Mouse (Mus musculus) spleen, adult 2 months (tissue): ENCODE data around the gene Shb. TPM values are rescaled to one million over a fixed set of nuclear protein-coding genes. Genes with fewer than 3 reads are reported as not detected.

Experiments used
- DNase-seq, 2 experiments: peaks; one replicate each; pipeline versions ENCODE4 v3.0.0 to v3.0.0-alpha.2; 2012 to 2021; ENCODE audit warnings: low spot score in 2 of 2, low read depth in 1 of 2
- H3K27ac ChIP-seq: fragments of 200-500 bp; 2 replicates; pipeline ENCODE4 v1.5.1; 2012; ENCODE audit warnings: low read length, inconsistent platforms; ENCODE audit not compliant: insufficient read depth
- H3K27me3 ChIP-seq: fragments of 200-500 bp; 2 replicates; pipeline ENCODE4 v1.6.1; 2012; ENCODE audit warnings: mild to moderate bottlenecking, moderate library complexity, low read length, inconsistent platforms; ENCODE audit not compliant: control insufficient read depth, insufficient read depth
- H3K36me3 ChIP-seq: fragments of 200-500 bp; 2 replicates; pipeline ENCODE4 v1.6.1; 2012; ENCODE audit warnings: mild to moderate bottlenecking, low read length, inconsistent platforms; ENCODE audit not compliant: control insufficient read depth, insufficient read depth
- H3K4me1 ChIP-seq: fragments of 200-500 bp; 2 replicates; pipeline ENCODE4 v1.6.1; 2011; ENCODE audit warnings: inconsistent platforms; ENCODE audit not compliant: control insufficient read depth, insufficient read depth, insufficient read length
- H3K4me3 ChIP-seq: fragments of 200-500 bp; 2 replicates; pipeline ENCODE4 v1.5.1; 2011; ENCODE audit warnings: mild to moderate bottlenecking, inconsistent platforms; ENCODE audit not compliant: insufficient read depth, insufficient read length; ENCODE audit errors: extremely low read depth
- CTCF ChIP-seq: fragments of 200-500 bp; IDR thresholded peaks from 2 replicates; pipeline ENCODE4 v1.5.1; 2011; ENCODE audit warnings: mild to moderate bottlenecking, inconsistent platforms; ENCODE audit not compliant: insufficient read depth, insufficient read length, insufficient replicate concordance; ENCODE audit errors: extremely low read depth
- POLR2A ChIP-seq: fragments of 200-500 bp; IDR thresholded peaks from 2 replicates; pipeline ENCODE4 v1.6.1; 2011; ENCODE audit warnings: low read depth, low read length, inconsistent platforms
- WGBS: fragments of 180-500 bp; shearing (Covaris S2); methylation state at CpG from one replicate; pipeline ENCODE4 v1.1.7; 2018; 5-methylcytosine and 5-hydroxymethylcytosine counted together
- polyA plus RNA-seq: library from polyadenylated mRNA; depleted of rRNA; stranded (reverse); fragments of >200 nt; gene quantifications from 2 replicates; pipeline ENCODE4 v1.2.3, GENCODE M21; 2012

Gene Shb
- polyA plus RNA-seq, 1 experiment, result 8.6 TPM

DNA sequence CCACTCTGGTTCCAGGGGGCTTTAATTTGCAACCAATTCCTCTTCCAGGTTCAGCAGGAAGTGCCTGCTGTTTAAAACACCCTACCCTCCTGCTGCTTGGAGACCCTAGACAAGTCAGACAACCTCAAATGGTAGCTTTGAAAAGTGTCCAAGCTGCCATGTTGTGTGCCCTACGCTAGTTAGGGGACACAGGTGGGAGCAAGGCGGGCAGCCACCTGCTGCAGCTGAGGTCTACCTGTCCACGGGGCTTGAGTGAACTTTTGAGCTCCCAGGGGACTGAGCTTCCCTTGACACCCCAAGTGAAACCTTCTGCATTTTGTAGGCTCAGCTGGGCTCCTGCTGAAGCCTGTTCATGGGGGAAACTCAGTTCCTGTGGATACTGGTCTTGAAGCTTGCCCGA, 58.1 kb downstream of the Shb start:
- H3K4me3 ChIP-seq, result no peak overlapping the region
- H3K36me3 ChIP-seq, result no peaks in the 10 kb centered on the region
- no peak for TF ChIP-seq CTCF
- TF ChIP-seq POLR2A, result no peak
- peaks cover 8% of the 10 kb centered on the region; the same call in 1 of the 2 replicates for H3K4me1 ChIP-seq
- no peaks in the 10 kb centered on the region for H3K27me3 ChIP-seq
- DNase-seq, result no peak
- no peak overlapping the region for H3K27ac ChIP-seq
- 71% methylated on average over 4 of the region's 4 CpGs for WGBS

DNA sequence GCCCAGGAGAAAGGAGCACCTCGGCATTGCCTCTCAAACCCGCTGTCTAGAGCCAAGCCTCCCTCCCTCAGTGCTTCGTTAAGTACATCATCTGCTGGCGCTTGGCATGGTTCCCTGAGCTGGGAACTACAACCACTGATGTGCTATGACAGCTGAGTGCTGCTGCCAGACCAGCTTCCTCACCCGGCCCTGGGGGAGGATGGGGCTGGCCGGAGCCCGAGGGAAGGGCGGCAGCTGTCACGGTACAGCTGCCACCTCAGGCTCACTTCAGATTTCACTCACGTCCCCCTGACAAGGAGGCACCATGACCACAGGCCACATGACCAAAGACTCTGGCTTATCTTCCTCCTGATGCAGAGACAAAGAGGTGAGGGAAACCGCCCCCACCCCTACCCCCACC, 59.1 kb downstream of the Shb start:
- TF ChIP-seq POLR2A (no peak), CTCF (no peak)
- peak in 1 of 2 experiments; percentile 41 for DNase-seq
- Histone ChIP-seq H3K36me3 (no peaks in the 10 kb centered on the region), H3K27me3 (no peaks in the 10 kb centered on the region), H3K27ac (no peak overlapping the region), H3K4me1 (peaks cover 8% of the 10 kb centered on the region; the same call in 1 of the 2 replicates), H3K4me3 (no peak overlapping the region)
- WGBS, result 5% methylated on average over 11 of the region's 11 CpGs

DNA sequence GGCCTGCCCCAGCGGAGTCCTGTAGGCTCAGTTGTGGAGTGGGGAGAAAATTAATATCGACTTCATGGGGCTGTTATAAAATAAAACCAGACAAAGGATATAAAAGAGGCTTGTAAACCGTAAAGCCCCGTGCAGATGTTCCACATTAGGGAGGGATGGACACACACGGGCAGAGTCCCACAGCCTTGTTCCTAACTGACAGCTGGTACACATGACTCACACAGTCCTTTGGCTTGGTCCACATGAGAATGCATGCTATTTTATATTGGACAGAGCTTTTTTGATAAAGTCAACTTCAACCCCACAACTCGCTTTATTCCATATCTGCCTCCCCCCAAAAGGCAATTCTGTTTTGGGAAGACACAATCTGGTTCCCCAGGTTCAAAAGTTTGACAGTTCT, 59.6 kb downstream of the Shb start:
- Histone ChIP-seq H3K4me3 (no peak overlapping the region), H3K27ac (no peak overlapping the region), H3K27me3 (no peaks in the 10 kb centered on the region), H3K4me1 (peaks cover 8% of the 10 kb centered on the region; the same call in 1 of the 2 replicates), H3K36me3 (no peaks in the 10 kb centered on the region)
- TF ChIP-seq CTCF (no peak), POLR2A (no peak)
- DNase-seq, result no peak
- 81% methylated on average over 6 of the region's 6 CpGs for WGBS

DNA sequence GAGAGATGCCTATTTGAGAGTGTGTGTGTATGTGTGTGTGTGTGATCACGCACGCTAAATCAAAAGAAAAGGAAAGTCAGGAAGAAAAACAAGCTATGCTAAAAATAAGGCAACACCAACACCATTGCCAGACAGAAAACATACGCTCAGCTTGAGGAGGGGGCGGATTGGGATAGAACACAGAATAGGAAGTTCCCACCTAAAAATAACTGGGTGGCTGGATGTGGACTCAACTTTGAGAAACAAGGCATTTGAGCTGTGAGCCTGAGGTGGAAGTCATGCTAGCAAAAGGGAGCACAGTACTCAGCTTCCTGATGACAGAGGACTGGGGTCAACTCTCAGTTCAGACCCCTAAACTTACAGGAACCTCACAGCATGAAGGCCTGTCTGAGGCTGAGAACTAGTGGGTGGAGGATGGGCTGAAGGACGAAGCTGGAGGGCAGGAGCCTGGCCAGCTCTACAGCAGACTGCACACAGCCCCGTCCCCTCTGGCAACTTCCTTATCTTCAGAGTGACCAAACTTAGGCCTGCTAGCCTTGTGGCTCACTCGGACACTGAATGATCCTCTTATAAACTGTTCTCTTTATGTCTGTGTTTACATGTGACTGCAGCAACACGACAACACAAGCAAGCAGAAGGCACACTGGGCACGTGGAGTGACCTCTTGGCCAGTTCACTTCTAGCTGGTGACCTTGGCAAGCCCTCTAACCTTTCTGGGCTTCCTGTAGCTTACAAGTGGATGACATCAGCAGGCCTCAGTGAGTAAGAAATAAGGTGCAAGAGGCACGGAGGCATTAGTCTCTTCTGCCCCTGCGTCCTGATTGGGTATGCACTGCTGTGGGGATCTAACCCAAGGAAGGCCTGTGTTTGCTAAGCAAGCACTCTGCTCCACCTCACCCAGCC, 60.4 kb downstream of the Shb start:
- DNase-seq, result no peak
- Histone ChIP-seq H3K36me3 (no peaks in the 10 kb centered on the region), H3K4me3 (no peak overlapping the region), H3K4me1 (peaks cover 8% of the 10 kb centered on the region; the same call in 1 of the 2 replicates), H3K27me3 (no peaks in the 10 kb centered on the region), H3K27ac (no peak overlapping the region)
- TF ChIP-seq POLR2A (no peak), CTCF (no peak)
- 74% methylated on average over 11 of the region's 11 CpGs for WGBS

DNA sequence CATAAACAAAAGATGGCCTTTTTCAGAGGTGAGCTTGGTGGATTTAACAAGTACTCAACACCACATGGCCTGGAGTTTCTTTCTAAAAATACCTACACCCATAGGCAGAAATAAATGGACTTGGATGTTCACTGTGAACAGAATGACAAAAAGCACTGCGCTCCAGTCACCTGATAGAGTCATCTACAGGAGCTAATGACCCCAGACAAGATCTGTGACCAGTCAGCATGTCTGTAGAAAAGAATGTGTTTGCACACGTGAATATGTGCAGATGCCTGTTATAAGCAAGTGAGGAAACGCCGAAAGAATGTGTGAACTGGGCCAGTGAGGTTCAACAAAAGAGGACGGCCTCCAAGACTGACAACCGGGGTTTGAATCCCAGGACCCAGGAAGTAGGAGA, 63.2 kb downstream of the Shb start:
- Histone ChIP-seq H3K4me3 (no peak overlapping the region), H3K27ac (no peak overlapping the region), H3K27me3 (no peaks in the 10 kb centered on the region), H3K36me3 (no peaks in the 10 kb centered on the region), H3K4me1 (peaks cover 6% of the 10 kb centered on the region; the same call in 1 of the 2 replicates)
- DNase-seq, result no peak
- TF ChIP-seq CTCF (no peak), POLR2A (no peak)
- 95% methylated on average over 6 of the region's 6 CpGs for WGBS

DNA sequence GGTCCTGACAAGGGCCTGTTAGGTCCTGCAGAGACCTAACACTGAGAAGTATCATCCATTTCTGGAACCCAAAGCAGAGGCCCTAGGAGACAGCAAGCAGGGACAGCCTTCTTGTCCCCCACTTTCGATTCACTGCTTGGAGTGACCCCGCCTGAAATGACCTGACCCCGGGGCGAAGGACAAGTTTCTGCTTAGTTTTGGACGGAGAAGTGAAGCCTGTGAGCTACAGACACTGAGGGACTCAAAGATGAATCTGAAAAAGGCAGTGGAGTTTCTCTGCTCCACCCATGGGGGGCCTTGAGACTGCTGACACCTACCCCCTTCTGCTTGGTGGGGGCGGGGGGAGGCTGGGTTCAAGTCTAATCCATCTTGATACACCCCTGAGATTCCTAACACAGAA, 63.8 kb downstream of the Shb start:
- Histone ChIP-seq H3K27ac (no peak overlapping the region), H3K4me1 (peaks cover 4% of the 10 kb centered on the region; the same call in 1 of the 2 replicates), H3K36me3 (no peaks in the 10 kb centered on the region), H3K4me3 (no peak overlapping the region), H3K27me3 (no peaks in the 10 kb centered on the region)
- WGBS, result 86% methylated on average over 6 of the region's 6 CpGs
- no peak for TF ChIP-seq POLR2A
- no peak for TF ChIP-seq CTCF
- no peak for DNase-seq
